Mouse (Mus musculus): Measurements from ENCODE around the gene Shb. TPM values are rescaled to one million over a fixed set of nuclear protein-coding genes. Genes with fewer than 3 reads are reported as not detected.
A peak's percentile ranks its signal among the peaks of the same experiment; 100 is the strongest.

The Shb gene
- polyA plus RNA-seq, 1 experiment from 2014 or later, result 5.8 TPM

DNA sequence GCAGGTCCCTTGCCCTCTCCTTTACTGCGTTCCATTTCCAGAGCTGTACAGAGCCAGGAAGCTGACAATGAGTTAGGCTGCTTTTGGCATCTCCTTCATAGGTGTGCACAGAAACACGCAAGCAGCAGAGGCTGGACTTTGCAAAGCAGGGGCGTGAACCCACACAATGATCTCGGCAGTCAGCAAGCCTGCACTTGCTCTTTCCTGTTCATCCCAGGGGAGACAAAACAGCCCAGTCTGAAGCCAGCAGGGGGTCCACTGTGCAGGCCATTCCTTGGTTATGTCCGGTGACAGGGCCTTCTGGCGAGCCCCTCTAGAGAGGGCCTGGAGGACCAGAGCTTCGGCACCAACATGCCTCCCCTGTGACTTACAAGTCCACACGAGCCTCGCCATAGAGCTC lies 67.3 kb downstream of the Shb start:
- ATAC-seq (replicated peaks; ENCODE audit: insufficient number of reproducible peaks, low FRiP score, low TSS enrichment, low read depth), result no peak
- H3K4me3 ChIP-seq (ENCODE audit: low read depth, low read length), result no peak overlapping the region
- 73% methylated on average over 9 of the region's 9 CpGs for WGBS
- no peaks in the 10 kb centered on the region for H3K9me3 ChIP-seq (replicated peaks; ENCODE audit: control insufficient read depth, low read length)
- H3K36me3 ChIP-seq (replicated peaks; ENCODE audit: control insufficient read depth, insufficient read depth, low read depth, low read length), result no peaks in the 10 kb centered on the region
- no peak overlapping the region for H3K9ac ChIP-seq (replicated peaks; ENCODE audit: low read length)
- no peak for DNase-seq (ENCODE audit: low spot score)
- H3K27ac ChIP-seq (replicated peaks; ENCODE audit: low read depth, low read length), result no peak overlapping the region
- no peaks in the 10 kb centered on the region for H3K27me3 ChIP-seq (ENCODE audit: control insufficient read depth, insufficient read depth, low read length)
- H3K4me1 ChIP-seq (ENCODE audit: control insufficient read depth, insufficient read depth, low read length), result no peaks in the 10 kb centered on the region
- no peak overlapping the region for H3K4me2 ChIP-seq (ENCODE audit: low read depth, low read length)

DNA sequence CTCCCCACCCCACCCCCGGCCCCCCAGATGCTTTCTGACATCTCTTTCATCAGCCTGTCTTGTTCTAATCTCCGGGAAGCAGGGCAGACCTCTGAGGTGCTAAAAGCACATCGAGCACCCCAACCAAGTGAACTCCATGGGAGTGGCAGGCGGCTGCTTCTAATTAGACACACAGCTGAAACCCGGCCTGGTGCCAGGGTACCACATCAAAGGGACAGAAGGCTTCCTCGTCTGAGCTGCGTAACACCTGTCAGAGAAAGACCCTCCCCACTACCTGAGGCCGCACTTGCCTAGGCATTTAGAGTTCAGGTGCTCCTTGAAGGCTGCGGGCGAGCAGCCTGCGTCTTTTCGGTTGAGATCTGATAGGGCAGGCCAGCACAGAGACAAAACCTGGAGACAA lies 67.7 kb downstream of the Shb start:
- ATAC-seq (replicated peaks; ENCODE audit: insufficient number of reproducible peaks, low FRiP score, low TSS enrichment, low read depth), result no peak
- no peaks in the 10 kb centered on the region for H3K36me3 ChIP-seq (replicated peaks; ENCODE audit: control insufficient read depth, insufficient read depth, low read depth, low read length)
- DNase-seq (ENCODE audit: low spot score), result no peak
- 53% methylated on average over 12 of the region's 12 CpGs for WGBS
- no peaks in the 10 kb centered on the region for H3K27me3 ChIP-seq (ENCODE audit: control insufficient read depth, insufficient read depth, low read length)
- no peak overlapping the region for H3K9ac ChIP-seq (replicated peaks; ENCODE audit: low read length)
- H3K27ac ChIP-seq (replicated peaks; ENCODE audit: low read depth, low read length), result no peak overlapping the region
- H3K4me2 ChIP-seq (ENCODE audit: low read depth, low read length), result no peak overlapping the region
- H3K4me3 ChIP-seq (ENCODE audit: low read depth, low read length), result no peak overlapping the region
- no peaks in the 10 kb centered on the region for H3K9me3 ChIP-seq (replicated peaks; ENCODE audit: control insufficient read depth, low read length)
- H3K4me1 ChIP-seq (ENCODE audit: control insufficient read depth, insufficient read depth, low read length), result no peaks in the 10 kb centered on the region

DNA sequence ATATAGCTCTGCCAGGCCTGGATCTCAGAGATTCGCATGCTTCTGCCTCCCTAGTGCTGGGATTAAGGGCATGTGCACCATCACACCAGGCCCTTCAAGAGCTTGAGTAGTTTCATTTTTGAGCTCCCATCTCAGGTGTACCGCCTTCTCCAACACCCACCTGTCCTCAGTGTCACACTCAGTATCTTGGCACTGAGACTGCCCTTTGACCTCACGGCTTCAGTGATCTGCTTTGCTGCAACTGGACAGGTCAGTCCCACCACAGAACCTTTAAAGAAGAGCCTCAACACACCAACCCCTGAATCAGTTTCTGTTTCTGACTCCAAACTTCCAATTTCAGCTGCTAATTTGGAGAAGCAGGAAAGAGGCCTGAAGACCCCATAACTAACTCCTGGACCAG lies 68.1 kb downstream of the Shb start:
- WGBS, result 95% methylated on average over 3 of the region's 3 CpGs

DNA sequence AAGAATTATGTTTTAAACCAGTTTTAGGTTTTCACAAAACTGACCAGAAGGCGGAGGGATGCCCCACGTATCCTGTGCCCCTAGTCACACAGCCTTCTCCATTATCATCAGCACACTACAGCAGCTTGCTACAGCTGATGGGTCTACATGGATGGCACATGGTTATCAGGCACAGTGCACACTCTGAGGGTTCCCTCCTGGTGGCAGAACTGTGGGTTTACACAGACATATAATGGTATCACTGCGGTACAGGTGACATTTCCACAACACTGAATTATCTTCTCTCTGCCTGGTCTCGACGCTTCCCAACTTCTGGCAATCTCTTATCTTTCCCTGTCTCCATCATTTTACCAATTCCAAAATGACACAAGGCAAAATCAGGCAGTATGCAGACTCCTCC lies 69.6 kb downstream of the Shb start:
- no peaks in the 10 kb centered on the region for H3K36me3 ChIP-seq (replicated peaks; ENCODE audit: control insufficient read depth, insufficient read depth, low read depth, low read length)
- ATAC-seq (replicated peaks; ENCODE audit: insufficient number of reproducible peaks, low FRiP score, low TSS enrichment, low read depth) (no peak), DNase-seq (ENCODE audit: low spot score) (no peak)
- H3K9ac ChIP-seq (replicated peaks; ENCODE audit: low read length), result no peak overlapping the region
- H3K4me3 ChIP-seq (ENCODE audit: low read depth, low read length), result no peak overlapping the region
- H3K4me2 ChIP-seq (ENCODE audit: low read depth, low read length), result no peak overlapping the region
- no peaks in the 10 kb centered on the region for H3K9me3 ChIP-seq (replicated peaks; ENCODE audit: control insufficient read depth, low read length)
- WGBS, result 91% methylated on average over 5 of the region's 5 CpGs
- H3K27ac ChIP-seq (replicated peaks; ENCODE audit: low read depth, low read length), result no peak overlapping the region
- no peaks in the 10 kb centered on the region for H3K27me3 ChIP-seq (ENCODE audit: control insufficient read depth, insufficient read depth, low read length)
- H3K4me1 ChIP-seq (ENCODE audit: control insufficient read depth, insufficient read depth, low read length), result no peaks in the 10 kb centered on the region

More for the DNA sequence above, 68.1 kb downstream of the Shb start:
- H3K9me3 ChIP-seq (replicated peaks; ENCODE audit: control insufficient read depth, low read length), result no peaks in the 10 kb centered on the region
- H3K27me3 ChIP-seq (ENCODE audit: control insufficient read depth, insufficient read depth, low read length), result no peaks in the 10 kb centered on the region
- H3K4me1 ChIP-seq (ENCODE audit: control insufficient read depth, insufficient read depth, low read length), result no peaks in the 10 kb centered on the region
- H3K4me2 ChIP-seq (ENCODE audit: low read depth, low read length), result no peak overlapping the region
- no peak overlapping the region for H3K9ac ChIP-seq (replicated peaks; ENCODE audit: low read length)
- no peak overlapping the region for H3K27ac ChIP-seq (replicated peaks; ENCODE audit: low read depth, low read length)
- no peak for DNase-seq (ENCODE audit: low spot score)
- H3K4me3 ChIP-seq (ENCODE audit: low read depth, low read length), result no peak overlapping the region
- H3K36me3 ChIP-seq (replicated peaks; ENCODE audit: control insufficient read depth, insufficient read depth, low read depth, low read length), result no peaks in the 10 kb centered on the region
- ATAC-seq (replicated peaks; ENCODE audit: insufficient number of reproducible peaks, low FRiP score, low TSS enrichment, low read depth), result no peak

DNA sequence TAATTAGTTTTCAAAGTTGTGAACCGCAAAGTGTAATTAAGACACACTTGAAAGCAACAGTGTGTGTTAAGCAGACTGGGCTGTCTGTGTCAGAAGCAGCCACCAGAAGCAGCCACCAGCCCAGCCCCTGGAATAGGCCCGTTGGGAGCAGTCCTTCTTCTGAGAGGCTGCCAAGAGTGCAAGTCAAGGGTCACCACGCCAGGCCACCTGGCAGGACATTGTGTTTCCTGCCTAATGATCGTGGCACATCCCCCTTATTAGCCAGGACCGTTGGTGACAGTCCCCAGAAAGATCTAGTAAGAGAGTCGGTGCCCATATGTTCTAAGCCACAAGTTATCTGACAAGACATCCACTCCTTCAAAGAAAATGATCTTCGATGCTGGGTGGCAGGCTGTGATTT lies 70.6 kb downstream of the Shb start:
- no peaks in the 10 kb centered on the region for H3K36me3 ChIP-seq (replicated peaks; ENCODE audit: control insufficient read depth, insufficient read depth, low read depth, low read length)
- ATAC-seq (replicated peaks; ENCODE audit: insufficient number of reproducible peaks, low FRiP score, low TSS enrichment, low read depth), result no peak
- H3K4me2 ChIP-seq (ENCODE audit: low read depth, low read length), result no peak overlapping the region
- WGBS, result 34% methylated on average over 7 of the region's 7 CpGs
- no peaks in the 10 kb centered on the region for H3K27me3 ChIP-seq (ENCODE audit: control insufficient read depth, insufficient read depth, low read length)
- no peak overlapping the region for H3K4me3 ChIP-seq (ENCODE audit: low read depth, low read length)
- DNase-seq (ENCODE audit: low spot score), result no peak
- H3K9ac ChIP-seq (replicated peaks; ENCODE audit: low read length), result no peak overlapping the region
- H3K4me1 ChIP-seq (ENCODE audit: control insufficient read depth, insufficient read depth, low read length), result no peaks in the 10 kb centered on the region
- H3K27ac ChIP-seq (replicated peaks; ENCODE audit: low read depth, low read length), result no peak overlapping the region
- no peaks in the 10 kb centered on the region for H3K9me3 ChIP-seq (replicated peaks; ENCODE audit: control insufficient read depth, low read length)

DNA sequence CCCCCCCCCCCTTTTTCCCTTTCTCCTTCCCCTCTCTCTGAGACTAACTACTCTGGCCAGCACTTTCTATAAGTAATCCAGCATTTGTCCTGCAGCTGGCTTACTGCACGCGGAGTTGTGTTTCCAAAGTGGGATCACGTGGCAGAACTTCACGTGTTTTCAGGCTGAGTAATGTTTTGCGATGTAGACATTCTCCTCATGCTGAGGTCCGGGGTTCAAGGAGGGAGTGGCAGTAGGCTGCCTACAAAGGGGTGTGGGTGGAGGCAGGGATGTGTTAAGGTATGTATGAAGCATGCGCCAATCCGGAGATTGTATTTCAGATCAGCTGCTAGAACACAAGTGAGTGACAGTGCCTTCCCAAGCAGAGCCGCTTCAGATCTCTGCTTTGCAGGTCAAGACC lies 72.9 kb downstream of the Shb start:
- peak; percentile 71; the same call in 1 of the 2 replicates for ATAC-seq (replicated peaks; ENCODE audit: insufficient number of reproducible peaks, low FRiP score, low TSS enrichment, low read depth)
- H3K27me3 ChIP-seq (ENCODE audit: control insufficient read depth, insufficient read depth, low read length), result no peaks in the 10 kb centered on the region
- H3K9ac ChIP-seq (replicated peaks; ENCODE audit: low read length), result no peak overlapping the region
- WGBS, result 62% methylated on average over 9 of the region's 9 CpGs
- no peak overlapping the region for H3K4me2 ChIP-seq (ENCODE audit: low read depth, low read length)
- H3K4me1 ChIP-seq (ENCODE audit: control insufficient read depth, insufficient read depth, low read length), result no peaks in the 10 kb centered on the region
- H3K36me3 ChIP-seq (replicated peaks; ENCODE audit: control insufficient read depth, insufficient read depth, low read depth, low read length), result no peaks in the 10 kb centered on the region
- DNase-seq (ENCODE audit: low spot score), result no peak
- H3K4me3 ChIP-seq (ENCODE audit: low read depth, low read length), result no peak overlapping the region
- H3K9me3 ChIP-seq (replicated peaks; ENCODE audit: control insufficient read depth, low read length), result no peaks in the 10 kb centered on the region
- no peak overlapping the region for H3K27ac ChIP-seq (replicated peaks; ENCODE audit: low read depth, low read length)

DNA sequence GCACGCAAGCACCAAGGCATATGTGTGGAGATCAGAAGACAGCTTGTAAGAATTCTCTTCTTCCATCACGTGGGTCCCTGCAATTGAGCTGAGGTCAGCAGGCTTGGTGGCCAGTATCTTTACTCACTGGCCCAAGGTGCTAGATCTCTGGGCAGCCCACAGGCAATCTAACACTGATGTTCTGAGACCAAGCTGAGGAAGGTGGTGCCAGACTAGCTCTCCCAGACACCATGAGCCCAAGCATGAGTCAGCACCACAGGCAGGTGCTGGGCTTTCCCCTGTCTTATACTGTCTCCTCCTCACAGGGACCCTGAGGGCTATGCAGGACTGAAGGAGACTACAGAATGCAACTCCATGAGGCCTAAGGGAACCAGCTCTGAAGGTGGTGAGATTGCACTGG lies 74.7 kb downstream of the Shb start:
- ATAC-seq (replicated peaks; ENCODE audit: insufficient number of reproducible peaks, low FRiP score, low TSS enrichment, low read depth) (no peak), DNase-seq (ENCODE audit: low spot score) (no peak)
- Histone ChIP-seq H3K4me2 (ENCODE audit: low read depth, low read length) (no peak overlapping the region), H3K9me3 (replicated peaks; ENCODE audit: control insufficient read depth, low read length) (no peaks in the 10 kb centered on the region), H3K27ac (replicated peaks; ENCODE audit: low read depth, low read length) (no peak overlapping the region), H3K4me3 (ENCODE audit: low read depth, low read length) (no peak overlapping the region), H3K27me3 (ENCODE audit: control insufficient read depth, insufficient read depth, low read length) (no peaks in the 10 kb centered on the region), H3K4me1 (ENCODE audit: control insufficient read depth, insufficient read depth, low read length) (peaks cover 6% of the 10 kb centered on the region), H3K9ac (replicated peaks; ENCODE audit: low read length) (no peak overlapping the region), H3K36me3 (replicated peaks; ENCODE audit: control insufficient read depth, insufficient read depth, low read depth, low read length) (no peaks in the 10 kb centered on the region)
- 83% methylated on average over 2 of the region's 2 CpGs for WGBS

DNA sequence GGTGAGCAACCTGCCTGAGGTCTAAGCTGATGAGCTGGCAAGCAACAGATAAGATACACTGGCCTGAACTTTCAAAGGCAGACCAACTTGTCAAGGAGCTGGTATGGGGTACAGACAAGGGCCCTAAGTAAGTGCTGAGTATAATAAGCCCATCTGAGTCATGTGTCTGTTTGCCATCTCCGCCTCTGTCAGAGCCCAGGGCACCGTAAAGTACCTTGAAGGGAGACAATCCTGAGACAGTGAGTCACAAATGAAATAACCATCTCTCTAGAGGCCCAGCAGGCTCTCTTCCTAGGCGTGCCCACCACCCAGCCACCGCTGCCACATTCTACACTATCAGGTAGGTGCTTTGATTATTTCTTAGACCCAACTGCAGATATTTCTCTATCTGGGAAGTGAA lies 77.3 kb downstream of the Shb start:
- DNase-seq (ENCODE audit: low spot score) (no peak), ATAC-seq (replicated peaks; ENCODE audit: insufficient number of reproducible peaks, low FRiP score, low TSS enrichment, low read depth) (no peak)
- Histone ChIP-seq H3K4me3 (ENCODE audit: low read depth, low read length) (no peak overlapping the region), H3K9me3 (replicated peaks; ENCODE audit: control insufficient read depth, low read length) (no peaks in the 10 kb centered on the region), H3K4me2 (ENCODE audit: low read depth, low read length) (no peak overlapping the region), H3K27me3 (ENCODE audit: control insufficient read depth, insufficient read depth, low read length) (no peaks in the 10 kb centered on the region), H3K36me3 (replicated peaks; ENCODE audit: control insufficient read depth, insufficient read depth, low read depth, low read length) (no peaks in the 10 kb centered on the region), H3K4me1 (ENCODE audit: control insufficient read depth, insufficient read depth, low read length) (peaks cover 6% of the 10 kb centered on the region), H3K9ac (replicated peaks; ENCODE audit: low read length) (no peak overlapping the region), H3K27ac (replicated peaks; ENCODE audit: low read depth, low read length) (no peak overlapping the region)
- 85% methylated on average over 4 of the region's 4 CpGs for WGBS
